Mouse (Mus musculus) layer of hippocampus, adult 18-20 months (tissue): Measurements from ENCODE around the gene Grn. TPM values are rescaled to one million over a fixed set of nuclear protein-coding genes. Genes with fewer than 3 reads are reported as not detected.
"Not testable (repeated sequence)": the region's sequence is repeated elsewhere in the genome, so short reads cannot be mapped to it uniquely, and the experiment has no call there.

ENCODE experiments used
- DNase-seq, 2 experiments: peaks; one replicate each; pipeline ENCODE4 v3.0.0; 2022; ENCODE audit warnings: low spot score in 2 of 2
- long read RNA-seq: library from polyadenylated mRNA; stranded (forward); transcript quantifications from one replicate; pipeline ENCODE4 v2.0.0, GENCODE M21; 2021
- total RNA-seq, 2 experiments: library from RNA; stranded (reverse); gene quantifications; 2 replicates each; pipeline ENCODE4 v1.2.3; 2021

Gene Grn
- total RNA-seq, result 10 to 100 TPM; 62.4 to 64.6 TPM
- long read RNA-seq, transcript Grn-201 (13 exons, 2,340 nt), result major isoform, 47 of 61 reads
- long read RNA-seq, partial matches to known transcripts, result 8 of 61 reads
- long read RNA-seq, other reads (novel, unspliced or antisense), result 6 of 61 reads

GRCm38 (mm10) chr11:102430121-102431017, at the start of gene Grn:
Gene Grn (plus strand): TSS chr11:102430315.
- peak; percentile 91 to 95 for DNase-seq

- DNase-seq, result no peak
Measured at GRCm38 (mm10) chr11:102381341-102382100, 48.6 kb upstream of the Grn start.

- DNase-seq, result no peak
Measured at GRCm38 (mm10) chr11:102382794-102383193, 47.3 kb upstream of the Grn start.

DNA sequence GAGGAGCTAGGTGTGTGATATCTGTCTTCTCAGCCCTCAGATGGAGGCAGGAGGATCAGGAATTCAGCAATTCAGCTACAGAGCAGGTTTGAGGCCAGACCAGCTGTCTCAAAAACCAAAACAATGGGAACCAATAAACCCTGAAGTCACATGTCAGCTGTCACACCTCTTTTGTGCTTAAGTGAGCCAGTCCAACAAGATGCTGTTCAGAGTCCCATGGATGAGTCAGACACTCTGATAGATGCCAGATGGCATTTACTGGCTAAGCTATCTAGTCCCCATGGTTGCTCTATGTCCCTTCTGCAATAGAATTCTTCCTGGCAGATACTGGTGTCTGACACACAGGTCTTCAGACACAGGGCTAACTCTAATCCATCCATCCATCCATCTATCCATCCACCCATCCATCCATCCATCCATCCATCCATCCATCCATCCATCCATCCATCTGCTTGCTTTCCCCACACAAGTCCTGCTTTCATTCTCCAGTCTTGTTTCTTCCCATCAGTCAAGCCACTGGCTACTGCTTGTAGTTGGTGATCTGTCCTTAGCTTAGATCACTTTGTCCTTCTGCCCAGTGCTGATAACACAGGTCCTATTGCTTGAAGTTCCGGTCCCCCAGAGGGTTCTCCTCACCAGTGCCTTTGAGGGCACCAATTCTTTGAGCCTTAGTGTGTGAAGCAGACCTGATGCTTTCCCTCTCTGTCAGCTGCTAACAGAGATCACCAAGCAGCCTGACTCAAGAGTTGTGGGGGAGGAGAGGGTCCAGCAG, 46.6 kb upstream of the Grn start:
- DNase-seq, result peak in 1 of 2 experiments; percentile 44

- peak in 1 of 2 experiments; percentile 59 for DNase-seq
Measured at GRCm38 (mm10) chr11:102384418-102384817, 45.7 kb upstream of the Grn start.

DNA sequence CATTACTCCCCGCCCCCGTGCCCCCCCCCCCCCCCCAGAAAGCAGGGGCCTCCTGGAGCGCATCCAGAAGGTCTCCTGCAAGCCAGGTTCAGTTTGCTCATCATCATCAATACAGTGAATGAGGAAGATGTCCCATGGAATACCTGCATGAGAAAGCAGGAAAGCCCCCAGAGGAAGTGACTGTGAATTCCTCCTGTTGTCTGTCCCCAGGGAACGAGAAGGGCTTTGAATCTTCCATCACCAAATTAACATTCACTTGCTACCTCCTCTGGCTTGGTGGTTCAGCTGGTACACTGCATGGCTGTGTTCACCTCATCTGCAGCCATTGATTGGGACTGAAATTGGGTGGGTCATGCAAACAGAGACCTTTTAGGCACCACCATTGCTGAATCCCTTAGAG, 45.0 kb upstream of the Grn start:
- no peak for DNase-seq

DNA sequence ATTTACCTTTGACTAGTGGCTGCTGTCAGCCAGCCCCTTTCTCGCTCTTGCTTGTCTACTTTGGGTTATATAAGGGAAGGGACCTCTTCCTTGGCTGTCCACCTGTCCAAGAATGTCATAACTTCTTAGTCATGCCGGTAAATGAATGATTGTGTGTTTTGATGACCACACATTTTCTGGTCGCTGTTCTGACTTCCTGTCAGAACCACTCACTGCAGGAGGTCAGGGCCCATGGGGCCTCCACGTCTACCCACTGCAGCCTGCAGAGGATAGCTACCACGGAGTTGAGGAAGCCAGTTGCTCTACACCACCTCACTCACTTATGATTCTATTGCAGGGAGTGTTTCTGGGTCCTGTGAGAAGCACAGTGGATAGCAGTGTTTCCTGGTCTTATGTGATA, 44.0 kb upstream of the Grn start:
- DNase-seq, result no peak

GRCm38 (mm10) chr11:102389436-102389835, 40.7 kb upstream of the Grn start:
- not testable (repeated sequence) for DNase-seq

DNA sequence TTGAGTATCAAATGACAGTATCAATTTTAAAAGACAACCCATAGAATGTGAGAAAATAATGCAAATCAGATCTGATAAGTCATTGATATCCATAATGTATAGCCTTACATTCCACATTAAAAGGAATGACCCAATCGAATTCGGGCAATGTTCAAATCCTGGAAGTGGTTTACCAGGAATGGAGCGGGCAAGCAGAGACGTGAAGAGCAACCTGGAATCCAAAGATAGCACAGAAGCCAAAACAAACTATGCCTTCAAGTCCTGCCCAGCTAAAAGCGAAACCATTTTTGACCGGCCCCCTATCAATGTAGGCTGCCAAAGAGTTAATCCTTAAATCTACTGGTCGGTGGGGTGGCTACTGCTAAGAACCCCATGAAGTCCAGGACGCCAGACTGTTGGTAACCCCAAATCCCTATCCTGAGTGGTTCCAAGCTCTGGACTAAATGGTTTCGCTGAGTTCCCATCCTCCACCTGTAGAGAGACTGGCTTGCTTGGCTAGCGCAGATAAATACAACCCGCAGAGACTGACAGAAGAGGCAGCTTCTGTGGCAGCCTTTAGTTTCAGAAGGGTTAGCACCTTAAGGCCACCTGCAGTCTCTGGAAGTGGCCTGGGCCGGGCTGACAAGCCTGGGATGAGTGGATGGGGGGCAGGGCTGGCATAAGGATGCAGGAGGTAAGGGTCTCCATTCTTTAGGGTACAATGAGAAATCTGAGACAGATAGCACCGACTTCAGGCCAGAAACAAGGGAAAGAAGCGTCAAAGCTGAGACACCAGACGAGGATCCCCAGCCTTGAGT, 37.5 kb upstream of the Grn start:
- DNase-seq, result no peak

GRCm38 (mm10) chr11:102393238-102393634, 36.9 kb upstream of the Grn start, which contains the start of gene Rundc3a:
Gene Rundc3a (plus strand): TSS chr11:102393403.
- DNase-seq, result peak; percentile 95 to 97

DNA sequence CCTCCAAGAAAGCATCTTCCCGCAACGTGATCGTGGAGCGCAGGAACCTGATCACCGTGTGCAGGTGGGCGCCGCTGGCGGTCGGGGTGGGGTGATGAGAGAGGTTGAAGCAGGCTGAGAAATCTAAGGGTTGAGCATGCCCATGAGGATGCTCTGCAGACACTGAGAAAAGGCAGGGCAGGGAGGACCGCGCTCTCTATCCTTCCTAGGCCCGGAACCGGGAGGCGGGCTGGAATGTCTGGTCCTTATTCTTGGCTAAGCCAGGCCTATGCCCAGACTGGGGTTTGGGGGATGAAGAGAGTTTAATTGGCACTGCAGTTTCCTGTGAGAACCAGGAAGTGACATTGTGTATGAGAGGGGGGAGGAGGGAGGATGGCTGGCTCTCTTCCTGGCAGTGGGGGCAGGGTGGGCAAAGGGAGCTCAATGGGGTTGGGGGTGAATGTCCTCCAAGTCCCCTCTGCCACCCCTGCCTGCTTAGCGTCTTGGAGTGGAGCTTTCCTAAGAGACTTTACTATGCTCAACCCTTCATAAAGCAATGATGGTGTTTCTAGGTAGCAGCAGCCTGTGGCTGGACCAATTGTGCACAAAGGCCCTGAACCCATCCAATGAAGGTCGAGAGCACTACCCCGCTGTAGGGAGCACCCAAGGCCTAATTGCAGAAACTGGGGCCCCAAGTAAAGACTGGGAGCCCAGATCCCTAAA, 36.2 kb upstream of the Grn start:
- peak in 1 of 2 experiments; percentile 64 for DNase-seq

DNA sequence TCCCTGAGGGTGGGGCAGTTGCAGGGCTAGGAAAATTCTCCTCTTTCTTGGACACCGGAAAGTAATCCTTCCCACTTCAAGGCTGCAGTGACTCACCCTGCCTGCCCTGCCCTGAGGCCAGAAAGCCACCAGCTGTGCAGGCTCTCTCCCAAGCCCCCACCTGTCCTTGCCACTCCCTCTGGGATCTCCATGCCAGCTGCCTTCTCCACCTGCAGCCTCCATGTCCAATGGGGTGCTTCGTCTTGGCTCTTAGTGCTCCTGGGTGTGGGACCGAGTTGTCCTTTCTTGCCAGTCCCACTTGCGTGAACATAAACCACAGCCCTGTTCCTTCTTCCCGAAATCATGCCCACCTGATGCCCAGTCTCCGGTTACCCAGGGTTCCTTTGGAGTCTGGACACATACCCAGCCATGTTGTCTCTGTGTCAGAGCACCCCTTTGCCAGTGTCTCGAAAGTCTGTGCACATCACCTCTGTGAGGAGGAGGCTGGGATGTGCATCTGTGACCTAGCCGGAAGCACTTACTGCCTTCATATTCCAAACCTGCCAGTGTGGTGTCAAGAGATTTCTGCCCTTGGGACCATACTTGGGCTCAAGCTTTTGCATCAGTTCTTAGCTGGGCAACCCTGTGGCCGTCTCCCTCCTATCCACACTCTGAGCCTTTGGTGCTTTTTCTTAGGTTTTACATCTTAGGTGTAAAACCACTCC, 35.5 kb upstream of the Grn start:
- DNase-seq, result no peak

DNA sequence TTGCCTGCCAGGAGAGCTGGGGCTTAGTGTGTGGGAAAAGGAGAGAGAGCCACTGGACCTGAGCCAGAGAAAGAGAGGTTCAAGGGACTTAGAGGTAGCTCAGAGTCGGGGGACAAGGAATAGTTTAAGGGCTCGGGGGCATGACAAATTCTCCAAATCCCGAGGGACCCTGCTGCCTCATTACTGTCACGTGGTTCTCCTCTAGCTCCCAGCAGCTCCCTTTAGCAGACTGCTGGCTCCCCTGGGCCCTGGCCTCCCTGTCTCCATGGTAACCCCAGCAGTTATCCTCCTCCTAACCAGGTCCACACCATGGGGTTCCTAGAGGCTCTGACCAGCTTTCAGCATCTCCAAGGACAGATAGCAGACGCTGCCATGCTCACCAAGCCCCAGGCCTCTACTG, 34.9 kb upstream of the Grn start:
- DNase-seq, result peak in 1 of 2 experiments; percentile 21

DNA sequence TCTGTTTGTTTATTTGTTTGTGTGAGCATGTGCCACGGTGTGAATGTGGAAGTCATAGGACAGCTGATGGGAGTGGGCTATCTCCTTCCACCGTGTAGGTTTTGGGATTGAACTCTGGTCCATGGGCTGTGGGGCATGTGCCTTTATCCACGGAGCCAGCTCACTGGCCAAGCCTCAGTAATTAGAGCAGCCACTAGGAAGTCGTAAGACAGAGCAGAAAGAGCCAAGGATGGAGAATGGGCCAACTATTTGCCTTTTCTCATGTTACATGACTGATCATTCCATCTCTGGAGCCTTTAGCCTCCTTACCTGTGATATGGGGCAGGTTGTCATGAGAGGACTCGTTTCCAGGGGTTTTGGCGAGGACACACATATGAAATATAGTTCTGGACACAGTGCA, 33.9 kb upstream of the Grn start:
- DNase-seq, result no peak

DNA sequence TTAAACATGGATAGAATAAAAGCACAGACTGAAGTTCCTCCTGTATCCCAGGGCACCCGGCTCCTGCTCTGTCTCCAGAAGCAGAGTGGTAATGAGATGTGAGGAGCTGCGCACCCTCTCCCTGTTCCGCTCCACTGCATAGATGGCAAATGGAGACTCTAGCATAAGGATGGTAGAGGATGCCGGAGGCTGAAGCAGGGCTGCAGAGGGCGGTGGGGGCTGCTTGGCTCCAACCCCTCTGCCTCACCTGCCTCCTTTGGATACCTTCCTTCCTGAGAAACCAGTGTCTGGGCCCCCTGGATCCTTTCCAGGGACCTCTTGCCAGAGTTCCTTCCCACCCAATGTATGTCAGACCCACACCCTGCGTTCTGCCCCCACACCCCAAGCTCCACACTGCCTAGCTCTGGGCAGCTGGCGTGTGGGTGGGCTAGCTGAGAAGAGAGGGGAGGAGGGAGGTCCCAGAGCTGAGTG, 33.4 kb upstream of the Grn start:
- peak in 1 of 2 experiments; percentile 44 for DNase-seq

DNA sequence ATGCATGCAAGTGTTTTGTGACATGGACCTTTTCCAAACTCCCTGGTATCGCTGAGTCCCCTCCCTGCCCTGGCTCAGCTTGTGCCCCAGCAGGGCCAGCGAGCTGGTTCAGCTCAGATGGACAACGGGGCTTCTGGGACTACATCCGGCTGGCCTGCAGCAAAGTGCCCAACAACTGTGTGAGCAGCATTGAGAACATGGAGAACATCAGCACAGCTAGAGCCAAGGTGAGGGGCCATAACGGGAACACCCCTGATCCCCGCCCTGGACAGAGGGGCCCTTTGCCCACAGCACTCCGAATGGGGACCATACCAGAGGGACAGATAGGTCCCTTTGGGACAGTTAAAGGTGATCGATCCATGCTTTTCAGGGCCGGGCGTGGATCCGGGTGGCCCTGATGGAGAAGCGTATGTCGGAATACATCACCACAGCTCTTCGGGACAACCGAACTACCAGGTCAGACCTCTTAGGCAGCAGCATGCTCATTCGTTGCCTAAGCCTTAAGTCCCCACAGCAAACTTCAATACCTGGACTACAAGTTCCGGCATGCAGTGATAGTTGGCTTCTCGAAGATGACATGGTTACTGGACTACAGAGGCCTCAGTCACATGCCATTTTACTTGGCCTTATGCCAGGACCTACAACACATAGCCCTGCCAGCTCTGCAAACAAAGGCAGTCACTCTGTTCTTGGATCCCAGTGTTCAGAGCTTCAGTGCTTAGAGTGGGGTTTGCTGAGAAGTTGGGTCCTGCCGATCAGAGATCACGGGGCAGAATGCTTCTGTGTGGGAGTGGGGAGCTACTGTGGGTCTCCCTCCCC, 31.9 kb upstream of the Grn start:
- peak in 1 of 2 experiments; percentile 73 for DNase-seq

DNA sequence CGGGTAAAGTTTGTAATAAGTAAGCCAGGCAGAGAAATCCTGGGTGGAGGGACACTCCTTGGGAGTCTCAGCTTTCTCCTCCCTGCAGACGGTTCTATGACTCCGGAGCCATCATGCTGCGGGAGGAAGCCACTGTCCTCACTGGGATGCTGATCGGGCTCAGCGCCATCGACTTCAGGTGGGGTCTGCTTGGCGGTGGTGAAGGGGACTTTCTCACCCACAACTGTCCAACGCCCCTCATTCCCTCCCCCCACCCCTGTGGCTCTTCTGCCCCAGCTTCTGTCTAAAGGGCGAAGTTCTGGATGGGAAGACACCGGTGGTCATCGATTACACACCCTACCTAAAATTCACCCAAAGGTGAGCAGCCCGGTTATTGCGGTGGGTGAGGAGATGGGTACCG, 31.0 kb upstream of the Grn start:
- no peak for DNase-seq

DNA sequence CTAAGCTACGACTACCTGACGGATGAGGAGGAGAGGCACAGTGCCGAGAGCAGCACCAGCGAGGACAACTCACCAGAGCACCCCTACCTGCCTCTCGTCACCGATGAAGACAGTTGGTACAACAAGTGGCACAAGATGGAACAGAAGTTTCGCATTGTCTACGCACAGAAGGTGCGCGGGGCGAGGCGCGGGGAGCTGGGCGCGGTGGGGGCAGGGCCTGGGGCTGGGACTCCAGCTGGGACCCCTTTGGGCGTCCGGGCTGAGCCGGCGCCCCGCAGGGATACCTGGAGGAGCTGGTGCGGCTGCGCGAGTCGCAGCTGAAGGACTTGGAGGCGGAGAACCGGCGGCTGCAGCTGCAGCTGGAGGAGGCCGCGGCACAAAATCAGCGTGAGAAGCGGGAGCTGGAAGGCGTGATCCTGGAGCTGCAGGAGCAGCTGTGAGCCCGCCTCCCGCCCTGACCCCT, 30.5 kb upstream of the Grn start:
- DNase-seq, result peak in 1 of 2 experiments; percentile 12
